Mouse (Mus musculus) urinary bladder, postnatal 14 days (tissue): ENCODE measurements around the gene Crybg2.

Source experiments
- DNase-seq: peaks from one replicate; pipeline ENCODE4 v3.0.0; 2021; ENCODE audit warnings: low spot score

Crybg2 gene

DNA sequence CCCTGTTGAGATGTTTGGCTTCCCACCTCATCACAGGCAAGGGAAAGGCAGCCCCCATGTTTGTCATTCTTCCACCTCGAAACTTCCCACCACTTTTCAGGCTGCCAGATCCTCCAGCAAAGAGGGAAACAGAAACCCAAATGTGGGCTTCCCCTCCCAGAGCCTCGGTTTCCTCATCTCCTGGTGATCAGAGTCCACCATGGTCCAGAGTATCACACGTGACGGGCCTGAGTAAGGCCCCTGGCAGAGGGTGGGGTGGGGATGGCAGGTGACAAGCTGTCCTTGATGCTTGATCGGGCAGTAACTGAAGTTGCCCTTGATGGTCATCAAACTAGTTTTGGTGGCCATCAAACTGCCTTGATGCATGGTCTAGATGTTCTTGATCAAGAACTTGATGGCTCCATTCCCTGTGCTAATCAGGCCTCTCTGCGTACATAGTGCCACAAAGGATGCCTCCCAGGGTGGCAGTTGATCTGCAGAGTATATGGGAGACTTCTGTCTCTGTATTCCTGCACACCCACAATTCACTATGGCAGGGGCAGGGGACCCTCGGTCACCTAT is 33.5 kb downstream of the Crybg2 start:
- DNase-seq, result no peak

DNA sequence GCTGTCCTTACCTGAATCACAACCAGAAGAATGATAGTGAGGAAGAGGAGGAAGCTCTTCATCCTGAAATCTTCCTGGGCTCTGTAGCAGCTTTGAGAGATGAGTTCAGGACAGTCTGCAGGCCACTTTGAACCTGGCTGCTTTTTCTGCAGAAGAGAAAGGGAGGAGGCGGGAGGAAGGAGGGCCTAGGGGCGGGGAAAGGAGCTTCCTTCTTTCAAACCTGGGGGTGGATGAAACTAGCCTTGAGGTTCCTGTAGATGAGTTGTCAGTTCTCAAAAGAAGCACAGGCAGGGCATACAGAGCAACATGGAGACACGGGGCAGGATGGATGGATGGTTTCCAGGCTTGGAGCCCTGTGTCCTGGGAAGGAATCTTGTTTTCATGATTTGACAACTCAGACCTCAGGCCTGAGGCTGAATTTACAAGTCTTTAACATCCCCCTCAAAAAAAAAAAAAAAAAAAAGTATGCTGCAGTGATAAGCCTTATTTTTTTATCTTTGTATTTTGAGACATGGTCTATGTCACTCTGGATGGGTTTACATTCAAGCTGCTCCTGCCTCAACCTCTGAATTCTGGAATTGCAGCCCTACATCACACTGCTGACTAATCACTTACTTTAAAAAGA is 34.4 kb downstream of the Crybg2 start, which contains the start of gene Cd52:
Cd52 (minus strand) TSS at position 160 of the 625 bp plus-strand sequence.
- no peak for DNase-seq

- no peak for DNase-seq
Measured at GRCm38 (mm10) chr4:134096120-134096519, 35.5 kb downstream of the Crybg2 start.

- DNase-seq, result no peak
Measured at GRCm38 (mm10) chr4:134097015-134097608, 36.5 kb downstream of the Crybg2 start.

GRCm38 (mm10) chr4:134098628-134099027 is 38.0 kb downstream of the Crybg2 start:
- DNase-seq, result no peak

DNA sequence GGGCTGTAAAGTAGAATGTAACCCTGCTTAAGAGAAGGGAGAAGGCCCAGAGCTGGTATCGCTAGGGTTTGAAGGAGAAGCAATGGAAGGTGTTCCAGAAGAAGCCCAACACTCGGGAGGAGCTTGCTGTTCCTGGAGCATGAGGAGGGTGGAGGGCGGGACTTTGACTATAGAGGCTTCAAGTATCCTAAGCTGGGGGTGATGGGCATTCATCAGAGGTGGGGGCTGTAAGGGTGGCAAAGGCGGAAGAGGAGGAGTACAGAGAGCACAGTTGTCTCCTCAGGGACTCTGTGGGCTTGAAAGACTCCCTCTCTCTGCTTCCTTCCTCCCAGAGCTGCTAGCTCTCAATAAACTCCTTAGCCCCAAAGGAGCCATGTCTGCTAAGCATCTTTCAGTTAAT is 39.6 kb downstream of the Crybg2 start:
- no peak for DNase-seq

GRCm38 (mm10) chr4:134101979-134102741 is 41.5 kb downstream of the Crybg2 start, which contains the start of gene Ubxn11:
Ubxn11 (plus strand) TSS chr4:134102570.
- peak; percentile 84 for DNase-seq

- no peak for DNase-seq
Measured at GRCm38 (mm10) chr4:134102742-134103119, 42.1 kb downstream of the Crybg2 start.

- DNase-seq, result no peak
Measured at GRCm38 (mm10) chr4:134106105-134106504, 45.5 kb downstream of the Crybg2 start.

DNA sequence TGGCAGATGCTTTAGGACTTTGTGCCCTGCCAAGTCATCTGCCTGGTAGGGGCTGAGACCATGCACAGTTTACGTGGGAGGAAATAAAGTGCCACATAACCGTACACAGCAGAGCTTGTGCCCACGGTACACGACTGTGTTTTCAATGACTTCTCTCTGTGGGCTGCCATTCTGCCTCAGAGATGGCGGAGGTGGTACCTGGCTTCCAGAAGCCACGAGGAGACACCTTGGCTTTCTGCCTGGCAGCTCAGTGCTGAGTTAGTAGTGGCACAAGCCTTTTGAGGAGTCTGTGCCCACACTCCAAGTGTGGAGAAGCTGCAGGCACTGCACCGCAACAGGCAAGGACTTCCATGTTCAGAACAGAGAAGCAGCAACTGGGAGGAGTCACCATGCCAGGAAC is 47.1 kb downstream of the Crybg2 start:
- DNase-seq, result no peak

DNA sequence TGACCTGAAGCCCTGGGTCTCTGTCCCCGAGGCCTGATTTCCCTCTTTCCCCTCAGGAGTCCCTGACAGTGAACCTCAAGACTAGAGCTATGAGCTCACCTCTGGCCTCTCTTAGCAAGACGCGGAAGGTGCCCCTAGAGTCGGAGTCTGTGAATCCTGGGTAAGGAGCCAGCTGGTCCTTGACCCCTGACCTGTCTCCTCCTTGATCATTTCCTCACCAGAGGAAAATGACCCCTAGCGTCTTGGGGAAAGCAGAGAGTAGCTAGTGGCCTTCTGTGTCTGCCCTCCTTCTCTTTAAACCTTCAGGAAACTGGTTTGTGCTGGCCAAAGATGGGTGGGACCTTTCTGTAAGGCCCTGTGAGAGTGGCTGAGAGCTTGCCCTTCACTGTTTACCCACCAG is 47.6 kb downstream of the Crybg2 start:
- no peak for DNase-seq

GRCm38 (mm10) chr4:134110653-134111052 is 50.0 kb downstream of the Crybg2 start:
- no peak for DNase-seq

GRCm38 (mm10) chr4:134112403-134112802 is 51.8 kb downstream of the Crybg2 start:
- DNase-seq, result no peak

DNA sequence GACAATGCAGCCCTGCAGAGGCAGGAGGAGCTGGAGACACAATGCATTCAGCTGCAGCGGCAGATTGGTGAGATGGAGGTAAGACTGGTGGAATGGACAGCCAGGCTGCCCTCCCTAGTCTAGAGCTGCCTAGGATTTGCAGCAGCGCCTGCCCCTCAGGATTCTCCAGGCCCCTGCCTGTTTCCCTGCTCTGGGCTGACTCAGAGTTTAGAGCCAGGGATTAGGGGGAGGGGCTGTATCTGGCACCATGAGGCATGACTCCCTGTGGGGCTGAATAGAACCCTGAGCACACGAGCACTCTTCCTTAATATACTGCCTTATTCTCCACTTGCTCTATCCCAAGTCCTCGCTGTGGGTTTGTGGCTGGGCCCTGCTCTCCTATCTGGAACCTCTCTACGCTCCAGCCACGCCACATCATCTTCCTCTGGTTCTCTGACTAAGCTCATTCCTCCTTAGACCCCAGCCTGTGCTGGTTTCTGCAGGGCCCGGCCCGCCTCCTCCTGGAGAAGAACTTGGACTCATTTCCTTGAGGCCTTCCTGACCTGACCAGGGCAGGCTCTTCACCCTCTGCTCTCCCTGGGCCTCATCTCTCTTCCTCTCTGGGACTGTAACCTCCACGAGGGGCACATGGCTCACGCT is 52.9 kb downstream of the Crybg2 start:
- no peak for DNase-seq

DNA sequence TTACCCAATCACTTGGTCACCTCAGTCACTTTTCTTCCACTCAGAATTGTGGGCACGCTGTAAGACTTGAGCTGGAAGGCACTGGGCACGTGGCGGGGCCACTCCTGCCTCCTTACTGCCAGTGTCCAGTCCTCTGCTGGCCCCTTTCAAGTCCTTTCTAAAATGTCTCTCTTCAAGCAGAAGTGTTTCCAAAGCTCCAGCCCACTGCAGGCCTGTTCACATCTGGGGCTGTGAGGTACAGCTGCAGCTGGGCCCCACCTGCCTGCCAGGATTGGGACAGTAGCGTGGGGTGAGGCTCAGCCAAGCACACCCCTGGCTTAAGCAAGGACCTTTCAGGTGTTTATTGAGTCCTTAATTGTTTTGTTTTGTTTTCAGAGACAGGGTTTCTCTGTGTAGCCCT is 53.4 kb downstream of the Crybg2 start:
- DNase-seq, result no peak

DNA sequence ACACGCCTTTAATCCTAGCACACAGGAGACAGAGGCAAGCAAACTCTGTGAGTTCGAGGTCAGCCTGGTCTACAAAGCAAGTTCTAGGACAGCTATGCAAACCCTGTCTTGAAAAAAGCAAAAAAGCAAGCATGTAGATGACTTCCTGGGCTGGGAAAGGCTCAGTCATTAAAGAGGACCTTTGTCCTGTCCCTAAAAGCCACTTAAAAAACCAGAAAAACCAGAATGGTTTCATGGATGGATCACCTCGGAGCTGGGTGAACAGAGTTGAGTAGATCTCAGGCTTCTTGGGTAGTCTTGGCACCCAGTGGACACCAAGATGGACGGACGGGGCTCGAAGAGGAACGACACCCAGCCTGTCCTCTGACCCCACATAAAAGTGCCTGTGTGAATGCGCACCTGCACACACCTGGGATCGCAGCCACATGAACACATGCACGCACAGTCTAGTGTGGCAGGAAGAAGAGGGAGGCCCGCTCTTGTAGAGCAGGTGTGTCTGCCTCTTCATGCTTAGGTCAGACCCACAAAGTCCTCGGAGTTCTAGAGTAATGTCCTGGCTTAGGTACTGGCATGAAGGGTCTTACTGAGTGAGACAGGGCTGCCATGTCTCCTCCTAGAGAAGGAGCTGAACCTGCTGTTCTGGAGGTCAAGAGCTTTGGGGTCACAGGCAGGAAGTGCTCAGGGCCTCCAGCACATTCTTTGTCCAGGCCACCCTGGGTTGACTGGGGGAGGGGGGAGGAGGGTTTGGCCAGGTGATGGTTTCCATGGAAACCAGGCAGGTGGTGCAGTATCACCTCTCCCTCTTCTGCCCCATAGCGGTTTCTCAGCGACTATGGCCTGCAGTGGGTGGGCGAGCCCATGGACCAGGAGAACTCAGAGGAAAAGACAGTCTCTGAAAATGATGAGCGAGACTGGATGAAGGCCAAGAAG is 54.9 kb downstream of the Crybg2 start:
- DNase-seq, result no peak

GRCm38 (mm10) chr4:134116501-134116900 is 55.9 kb downstream of the Crybg2 start:
- no peak for DNase-seq

DNA sequence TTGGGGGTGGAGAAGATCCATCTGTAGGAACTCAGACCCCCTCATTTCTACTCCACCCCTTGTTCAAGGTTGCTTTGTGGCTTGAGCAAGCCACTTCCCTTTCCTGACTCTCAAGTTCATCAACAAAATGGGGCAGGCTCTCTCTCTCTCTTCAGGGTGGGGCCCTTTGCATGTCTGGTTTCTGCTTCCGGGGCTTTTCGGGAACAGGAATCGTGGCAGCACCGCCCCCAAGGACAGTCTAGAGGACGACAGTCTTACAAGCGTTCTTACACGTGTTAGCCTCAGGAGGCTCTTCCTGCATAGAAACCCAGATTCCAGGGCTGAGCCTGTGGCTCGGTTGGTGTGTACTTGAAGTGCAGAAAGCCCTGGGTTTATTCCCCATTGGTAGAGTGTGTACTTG is 56.4 kb downstream of the Crybg2 start:
- no peak for DNase-seq

GRCm38 (mm10) chr4:134118126-134118800 is 57.6 kb downstream of the Crybg2 start:
- no peak for DNase-seq

DNA sequence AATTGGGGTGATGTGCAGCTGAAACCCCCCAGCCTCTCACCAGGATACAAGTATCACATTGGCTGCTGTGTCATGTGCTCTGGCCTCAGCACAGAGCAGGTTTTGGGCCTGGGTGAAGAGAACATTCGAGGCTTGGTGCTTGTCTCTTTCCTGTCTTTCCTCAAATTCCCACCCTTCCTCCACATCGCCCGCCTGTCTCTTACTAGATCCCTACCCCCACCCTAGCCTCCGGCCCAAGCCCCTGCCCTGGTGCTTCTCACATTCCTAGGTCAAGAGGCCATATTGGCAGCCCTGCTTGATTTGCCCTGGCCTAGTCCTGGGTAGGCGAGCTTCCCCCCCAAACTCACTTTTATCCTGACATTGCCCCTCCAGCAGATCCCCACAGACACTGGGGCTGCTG is 58.4 kb downstream of the Crybg2 start:
- no peak for DNase-seq

DNA sequence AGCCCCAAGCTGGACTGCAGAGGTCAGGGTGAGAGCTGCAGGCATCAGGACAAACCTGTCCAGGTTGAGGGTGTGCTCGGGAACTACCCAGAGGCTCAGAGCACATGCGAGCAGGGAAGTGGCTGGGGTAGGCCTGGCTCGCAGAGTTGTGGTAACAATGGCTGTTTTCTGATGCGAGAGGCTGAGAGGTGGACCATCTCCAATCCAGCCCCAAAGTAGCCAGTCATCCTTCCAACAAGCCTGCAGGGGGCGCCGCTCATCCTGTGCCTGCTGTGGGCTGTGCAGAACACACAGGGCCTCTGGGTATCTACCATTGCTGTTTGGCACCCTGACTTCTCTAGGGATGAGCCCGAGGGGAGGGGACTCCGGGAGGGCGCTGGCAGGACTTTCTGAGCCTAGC is 59.0 kb downstream of the Crybg2 start:
- DNase-seq, result no peak
